ENCODE assay signal across 25 mouse cellular contexts in genomic region chr11:64397612-64398011, GRCm38 (mm10). TPM values are rescaled to one million over a fixed set of nuclear protein-coding genes. Genes with fewer than 3 reads are reported as not detected.
DNase-seq lines count a peak whose midpoint lies in the region; ATAC-seq and TF ChIP-seq lines count a peak whose summit lies in the region.
"Had no signal": no experiment of that assay in that cellular context is flagged by ENCODE, and none has a peak within 500 bp of the region (broad histone marks: within the 10 kb centered on the region; RNA-seq: fewer than 3 reads in every experiment).

No protein-coding gene starts in this region.

- H3K4me3 ChIP-seq in hindbrain, embryonic 10.5 days: no peak overlapping the region
- H3K4me3 ChIP-seq in hindbrain, embryonic 14.5 days (replicated peaks; ENCODE audit: low read length): no peak overlapping the region
- H3K4me3 ChIP-seq in liver, adult 2 months (ENCODE audit: insufficient read depth, low read depth, low read length): no peak overlapping the region
- H3K4me3 ChIP-seq in liver, postnatal 0 days (ENCODE audit: low read depth, low read length): no peak overlapping the region
- no peak overlapping the region for H3K4me3 ChIP-seq in midbrain, embryonic 10.5 days
- H3K4me3 ChIP-seq in midbrain, postnatal 0 days (ENCODE audit: low read depth, low read length): no peak overlapping the region
- no peak overlapping the region for H3K4me3 ChIP-seq in midbrain, embryonic 12.5 days
- H3K4me3 ChIP-seq in midbrain, embryonic 15.5 days: no peak overlapping the region

- TF ChIP-seq EP300 in liver, postnatal 0 days (IDR thresholded peaks at IDR 0.05; ENCODE audit: low read depth): no peak

- H3K36me3 ChIP-seq in hindbrain, embryonic 10.5 days: no peaks in the 10 kb centered on the region
- no peaks in the 10 kb centered on the region for H3K36me3 ChIP-seq in hindbrain, embryonic 14.5 days (replicated peaks; ENCODE audit: control insufficient read depth, insufficient read depth)
- H3K36me3 ChIP-seq in liver, adult 2 months (ENCODE audit: control insufficient read depth, insufficient read depth, low read length): no peaks in the 10 kb centered on the region
- no peaks in the 10 kb centered on the region for H3K36me3 ChIP-seq in liver, postnatal 0 days (replicated peaks; ENCODE audit: insufficient read depth, low read length)
- H3K36me3 ChIP-seq in midbrain, embryonic 10.5 days: no peaks in the 10 kb centered on the region
- no peaks in the 10 kb centered on the region for H3K36me3 ChIP-seq in midbrain, postnatal 0 days (ENCODE audit: insufficient read depth, low read length)
- H3K36me3 ChIP-seq in midbrain, embryonic 12.5 days: no peaks in the 10 kb centered on the region
- H3K36me3 ChIP-seq in midbrain, embryonic 15.5 days (replicated peaks): no peaks in the 10 kb centered on the region
- H3K36me3 ChIP-seq: G1E had no signal

- 89% methylated on average over 3 of the region's 3 CpGs for WGBS in hindbrain, embryonic 10.5 days
- 83% methylated on average over 3 of the region's 3 CpGs for WGBS in hindbrain, embryonic 14.5 days
- 32% methylated on average over 3 of the region's 3 CpGs for WGBS in liver, adult 2 months
- WGBS in liver, postnatal 0 days (ENCODE audit: insufficient replicate concordance): 76% methylated on average over 3 of the region's 3 CpGs
- WGBS in midbrain, embryonic 10.5 days: 84% methylated on average over 3 of the region's 3 CpGs
- 74% methylated on average over 3 of the region's 3 CpGs for WGBS in midbrain, postnatal 0 days
- WGBS in midbrain, embryonic 12.5 days: 81% methylated on average over 3 of the region's 3 CpGs
- WGBS in midbrain, embryonic 15.5 days: 84% methylated on average over 3 of the region's 3 CpGs

- no peak overlapping the region for H3K9ac ChIP-seq in hindbrain, embryonic 14.5 days
- no peak overlapping the region for H3K9ac ChIP-seq in liver, adult 2 months (ENCODE audit: low read depth, low read length)
- H3K9ac ChIP-seq in liver, postnatal 0 days (replicated peaks): no peak overlapping the region
- H3K9ac ChIP-seq in midbrain, postnatal 0 days (replicated peaks; ENCODE audit: low read length, poor library complexity, severe bottlenecking): no peak overlapping the region
- no peak overlapping the region for H3K9ac ChIP-seq in midbrain, embryonic 12.5 days (replicated peaks)
- H3K9ac ChIP-seq in midbrain, embryonic 15.5 days: no peak overlapping the region

- H3K4me1 ChIP-seq in hindbrain, embryonic 10.5 days (replicated peaks): peaks cover 52% of the 10 kb centered on the region
- H3K4me1 ChIP-seq in hindbrain, embryonic 14.5 days (replicated peaks; ENCODE audit: control insufficient read depth, insufficient read depth, low read length): peaks cover 13% of the 10 kb centered on the region
- H3K4me1 ChIP-seq in liver, adult 2 months (ENCODE audit: control insufficient read depth, insufficient read depth, low read length): no peaks in the 10 kb centered on the region; the same call in 1 of the 2 replicates
- no peaks in the 10 kb centered on the region for H3K4me1 ChIP-seq in liver, postnatal 0 days (ENCODE audit: insufficient read depth)
- H3K4me1 ChIP-seq in midbrain, embryonic 10.5 days: peaks cover 52% of the 10 kb centered on the region
- H3K4me1 ChIP-seq in midbrain, postnatal 0 days (ENCODE audit: insufficient read depth, low read length): peaks cover 10% of the 10 kb centered on the region; the same call in 1 of the 2 replicates
- peaks cover 27% of the 10 kb centered on the region for H3K4me1 ChIP-seq in midbrain, embryonic 12.5 days
- peaks cover 19% of the 10 kb centered on the region for H3K4me1 ChIP-seq in midbrain, embryonic 15.5 days

- no peak overlapping the region for H3K4me2 ChIP-seq in hindbrain, embryonic 14.5 days (replicated peaks)
- no peak overlapping the region for H3K4me2 ChIP-seq in liver, postnatal 0 days (ENCODE audit: low read depth, low read length)
- no peak overlapping the region for H3K4me2 ChIP-seq in midbrain, postnatal 0 days (ENCODE audit: low read depth, low read length, poor library complexity, severe bottlenecking)
- H3K4me2 ChIP-seq in midbrain, embryonic 12.5 days (replicated peaks): no peak overlapping the region
- H3K4me2 ChIP-seq in midbrain, embryonic 15.5 days: no peak overlapping the region

- no peak for TF ChIP-seq POLR2A in liver, adult 2 months (IDR thresholded peaks at IDR 0.05; ENCODE audit: extremely low read depth, insufficient read depth, low read length)

- peak overlapping the region; percentile 69; the same call in 1 of the 2 replicates for H3K27ac ChIP-seq in hindbrain, embryonic 10.5 days
- H3K27ac ChIP-seq in hindbrain, embryonic 14.5 days: no peak overlapping the region
- no peak overlapping the region for H3K27ac ChIP-seq in liver, adult 2 months (replicated peaks; ENCODE audit: insufficient read depth, low read depth, low read length)
- H3K27ac ChIP-seq in liver, postnatal 0 days (ENCODE audit: low read depth): no peak overlapping the region
- peak overlapping the region; percentile 86; the same call in 1 of the 2 replicates for H3K27ac ChIP-seq in midbrain, embryonic 10.5 days (replicated peaks)
- no peak overlapping the region for H3K27ac ChIP-seq in midbrain, postnatal 0 days (ENCODE audit: low read depth, low read length)
- peak overlapping the region; percentile 83; the same call in 1 of the 2 replicates for H3K27ac ChIP-seq in midbrain, embryonic 12.5 days (replicated peaks)
- no peak overlapping the region for H3K27ac ChIP-seq in midbrain, embryonic 15.5 days

- TF ChIP-seq CTCF in liver, adult 2 months (IDR thresholded peaks at IDR 0.05; ENCODE audit: low read depth, low read length): no peak
- no peak for TF ChIP-seq CTCF in liver, postnatal 0 days (IDR thresholded peaks at IDR 0.05; ENCODE audit: low read depth)
- no peak for TF ChIP-seq CTCF in midbrain, postnatal 0 days (IDR thresholded peaks at IDR 0.05)

- H3K9me3 ChIP-seq in hindbrain, embryonic 10.5 days: peaks cover 3% of the 10 kb centered on the region; the same call in 1 of the 2 replicates
- peaks cover 4% of the 10 kb centered on the region; the same call in 1 of the 2 replicates for H3K9me3 ChIP-seq in hindbrain, embryonic 14.5 days (ENCODE audit: control insufficient read depth, low read length)
- H3K9me3 ChIP-seq in liver, postnatal 0 days (ENCODE audit: low read length): no peaks in the 10 kb centered on the region
- no peaks in the 10 kb centered on the region; the same call in 1 of the 2 replicates for H3K9me3 ChIP-seq in midbrain, embryonic 10.5 days (replicated peaks)
- no peaks in the 10 kb centered on the region for H3K9me3 ChIP-seq in midbrain, postnatal 0 days (ENCODE audit: low read length)
- H3K9me3 ChIP-seq in midbrain, embryonic 12.5 days: 0 out of 2 replicates have a peak, but pooled peaks cover 3% of the 10 kb centered on the region
- no peaks in the 10 kb centered on the region for H3K9me3 ChIP-seq in midbrain, embryonic 15.5 days
- H3K9me3 ChIP-seq: G1E had no signal

- ATAC-seq in hindbrain, embryonic 14.5 days (ENCODE audit: low FRiP score): no peak
- no peak for ATAC-seq in liver, postnatal 0 days
- ATAC-seq in midbrain, postnatal 0 days (ENCODE audit: low FRiP score): no peak
- ATAC-seq in midbrain, embryonic 12.5 days (ENCODE audit: low FRiP score, low read depth): no peak
- ATAC-seq in midbrain, embryonic 15.5 days (replicated peaks): no peak
- ATAC-seq: activated CD4-positive, CD25-positive, alpha-beta regulatory T cell, adult 4 months; CD4-positive, CD25-positive, alpha-beta regulatory T cell, adult 4 months; Patski had no signal

- H3K27me3 ChIP-seq in hindbrain, embryonic 10.5 days (ENCODE audit: insufficient read depth, poor library complexity, severe bottlenecking): peaks cover 41% of the 10 kb centered on the region
- H3K27me3 ChIP-seq in hindbrain, embryonic 14.5 days (ENCODE audit: control insufficient read depth, insufficient read depth, low read length): no peaks in the 10 kb centered on the region
- no peaks in the 10 kb centered on the region for H3K27me3 ChIP-seq in liver, adult 2 months (ENCODE audit: control insufficient read depth, insufficient read depth, low read length)
- H3K27me3 ChIP-seq in liver, postnatal 0 days (ENCODE audit: insufficient read depth, low read length): no peaks in the 10 kb centered on the region
- peaks cover 27% of the 10 kb centered on the region for H3K27me3 ChIP-seq in midbrain, embryonic 10.5 days (ENCODE audit: low read depth, poor library complexity, severe bottlenecking)
- H3K27me3 ChIP-seq in midbrain, postnatal 0 days (ENCODE audit: insufficient read depth, low read length): no peaks in the 10 kb centered on the region
- no peaks in the 10 kb centered on the region; the same call in 1 of the 2 replicates for H3K27me3 ChIP-seq in midbrain, embryonic 12.5 days
- no peaks in the 10 kb centered on the region for H3K27me3 ChIP-seq in midbrain, embryonic 15.5 days (replicated peaks)
- H3K27me3 ChIP-seq: CH12.LX had no signal

- no peak for DNase-seq in hindbrain, embryonic 10.5 days (ENCODE audit: low spot score)
- DNase-seq in hindbrain, embryonic 14.5 days (ENCODE audit: low spot score): no peak
- peak; percentile 83 for DNase-seq in liver, adult 2 months (ENCODE audit: extremely low read depth, low read depth, low spot score)
- DNase-seq in liver, postnatal 0 days: no peak
- no peak for DNase-seq in midbrain, embryonic 10.5 days (ENCODE audit: low spot score)
- no peak for DNase-seq in midbrain, postnatal 0 days (ENCODE audit: low spot score)
- DNase-seq: adrenal gland, adult 2 months; adrenal gland, adult 8-10 months; adrenal gland, postnatal 10 days; adrenal gland, postnatal 14 days; adrenal gland, postnatal 25 days; adrenal gland, postnatal 36 days; B cell, adult 2 months; cerebellum, adult 11 months; cerebellum, adult 11-12 months had no signal

- H3K79me2 ChIP-seq in liver, adult 2 months (ENCODE audit: control insufficient read depth, insufficient read depth, low read length): no peaks in the 10 kb centered on the region

RNA-seq across cellular contexts. Expression of gene Hs3st3a1, which starts 37.5 kb away (rescaled TPM):
- polyA plus RNA-seq in hindbrain, embryonic 10.5 days (2016; fragmentation: Nextera tagmentation; extraction: Ambion mirVana): 1.6 and 1.7 TPM in 2 replicates
- polyA plus RNA-seq in hindbrain, embryonic 14.5 days (2014; fragmentation: Nextera tagmentation; extraction: Ambion mirVana): 1.7 and 1.8 TPM in 2 replicates
- total RNA-seq in liver, adult 2 months (2014; rRNA removed): 0.65 and 0.67 TPM in 2 replicates
- polyA plus RNA-seq in liver, adult 2 months (2012; rRNA removed): 0.57 and 0.71 TPM in 2 replicates
- polyA plus RNA-seq in liver, postnatal 0 days (2015; fragmentation: Nextera tagmentation; extraction: Ambion mirVana): 0.12 and 0.18 TPM in 2 replicates
- 1.7 and 1.9 TPM in 2 replicates for polyA plus RNA-seq in midbrain, embryonic 10.5 days (2016; fragmentation: Nextera tagmentation; extraction: Ambion mirVana)
- total RNA-seq in midbrain, postnatal 0 days (2014; rRNA removed): 5.4 and 6.6 TPM in 2 replicates
- 0.58 and 0.93 TPM in 2 replicates for polyA plus RNA-seq in midbrain, postnatal 0 days (2015; fragmentation: Nextera tagmentation; extraction: Ambion mirVana)
- polyA plus RNA-seq in midbrain, embryonic 12.5 days (2016; fragmentation: Nextera tagmentation; extraction: Ambion mirVana): 2.7 and 3.2 TPM in 2 replicates
- 1.8 and 1.9 TPM in 2 replicates for polyA plus RNA-seq in midbrain, embryonic 15.5 days (2015; fragmentation: Nextera tagmentation; extraction: Ambion mirVana)
- total RNA-seq: CH12.LX, MEL had no signal
- polyA plus RNA-seq: activated CD4-positive, CD25-positive, alpha-beta regulatory T cell, adult 4 months; CD4-positive, CD25-positive, alpha-beta regulatory T cell, adult 4 months; G1E had no signal

RNA-seq across cellular contexts. Expression of gene F930015N05Rik, which starts 38.8 kb away (rescaled TPM):
- polyA plus RNA-seq in hindbrain, embryonic 10.5 days (2016; fragmentation: Nextera tagmentation; extraction: Ambion mirVana): 1.3 and 2.2 TPM in 2 replicates
- polyA plus RNA-seq in hindbrain, embryonic 14.5 days (2014; fragmentation: Nextera tagmentation; extraction: Ambion mirVana): 1.7 and 2.1 TPM in 2 replicates
- 0.07 TPM in 1 of 2 replicates, not detected in the other for total RNA-seq in liver, adult 2 months (2014; rRNA removed)
- 0.07 TPM in 1 of 2 replicates, not detected in the other for polyA plus RNA-seq in liver, adult 2 months (2012; rRNA removed)
- polyA plus RNA-seq in liver, postnatal 0 days (2015; fragmentation: Nextera tagmentation; extraction: Ambion mirVana): 0.08 and 0.09 TPM in 2 replicates
- 1.9 and 2.3 TPM in 2 replicates for polyA plus RNA-seq in midbrain, embryonic 10.5 days (2016; fragmentation: Nextera tagmentation; extraction: Ambion mirVana)
- 0.61 and 2.4 TPM in 2 replicates for total RNA-seq in midbrain, postnatal 0 days (2014; rRNA removed)
- 1.6 and 1.7 TPM in 2 replicates for polyA plus RNA-seq in midbrain, postnatal 0 days (2015; fragmentation: Nextera tagmentation; extraction: Ambion mirVana)
- 4.9 and 5.4 TPM in 2 replicates for polyA plus RNA-seq in midbrain, embryonic 12.5 days (2016; fragmentation: Nextera tagmentation; extraction: Ambion mirVana)
- polyA plus RNA-seq in midbrain, embryonic 15.5 days (2015; fragmentation: Nextera tagmentation; extraction: Ambion mirVana): 1.6 and 2.6 TPM in 2 replicates
- total RNA-seq: adrenal gland, adult 18-20 months; adrenal gland, adult 2 months; adrenal gland, adult 8-10 months; adrenal gland, postnatal 10 days; adrenal gland, postnatal 14 days; adrenal gland, postnatal 25 days; adrenal gland, postnatal 36 days; CH12.LX; ES-E14; G1E; MEL had no signal
- polyA plus RNA-seq: activated CD4-positive, CD25-positive, alpha-beta regulatory T cell, adult 4 months; CD4-positive, CD25-positive, alpha-beta regulatory T cell, adult 4 months; G1E had no signal

Comparison
In these comparisons a context has a peak if more than half of its experiments do, and no peak if none do; other contexts are left out.
1. H3K27ac ChIP-seq: peak in hindbrain, embryonic 10.5 days (single experiment), midbrain, embryonic 10.5 days (single experiment) and midbrain, embryonic 12.5 days (single experiment); none in hindbrain, embryonic 14.5 days (single experiment), liver, adult 2 months (single experiment), liver, postnatal 0 days (single experiment), midbrain, postnatal 0 days (single experiment) and midbrain, embryonic 15.5 days (single experiment).